Mouse (Mus musculus) myocyte (in vitro differentiated cells): ENCODE data around the gene Psmb3. TPM values are rescaled to one million over a fixed set of nuclear protein-coding genes. Genes with fewer than 3 reads are reported as not detected.
"Not testable (repeated sequence)": the region's sequence is repeated elsewhere in the genome, so short reads cannot be mapped to it uniquely, and the experiment has no call there.

ENCODE experiments used
- H3K27me3 ChIP-seq: one replicate; pipeline ENCODE4 v1.6.1; 2011; ENCODE audit not compliant: control insufficient read depth, insufficient read depth, insufficient read length
- H3K36me3 ChIP-seq: one replicate; pipeline ENCODE4 v1.6.1; 2011; ENCODE audit not compliant: control insufficient read depth, insufficient read depth
- H3K4me2 ChIP-seq: one replicate; pipeline ENCODE4 v1.6.1; 2011; ENCODE audit warnings: low read depth, control low read depth
- H3K4me3 ChIP-seq: one replicate; pipeline ENCODE4 v1.5.1; 2011; ENCODE audit warnings: mild to moderate bottlenecking, control low read depth, moderate library complexity
- H3K79me2 ChIP-seq: one replicate; pipeline ENCODE4 v1.6.1; 2011; ENCODE audit not compliant: control insufficient read depth, insufficient read depth
- H3ac ChIP-seq: one replicate; pipeline ENCODE4 v1.6.1; 2011; ENCODE audit not compliant: control insufficient read depth, insufficient read length
- CEBPB ChIP-seq: IDR thresholded peaks from 2 replicates; pipeline ENCODE4 v1.6.1; 2011; ENCODE audit warnings: mild to moderate bottlenecking, moderate library complexity; ENCODE audit not compliant: poor library complexity, insufficient read depth, severe bottlenecking
- E2F4 ChIP-seq: IDR thresholded peaks from one replicate; pipeline ENCODE4 v1.6.1; 2011; ENCODE audit warnings: mild to moderate bottlenecking, control low read depth, moderate library complexity; ENCODE audit not compliant: insufficient read depth
- MAX ChIP-seq: IDR thresholded peaks from one replicate; pipeline ENCODE4 v1.6.1; 2011; ENCODE audit warnings: low read depth, mild to moderate bottlenecking, control low read depth
- MYOD1 ChIP-seq, 3 experiments: IDR thresholded peaks; one replicate each; pipeline ENCODE4 v1.6.1; 2011; ENCODE audit warnings: control low read depth in 2 of 3, low read depth in 2 of 3, mild to moderate bottlenecking in 2 of 3, moderate library complexity in 1 of 3; ENCODE audit not compliant: insufficient read length in 2 of 3, control insufficient read depth in 1 of 3
- MYOG ChIP-seq, 3 experiments: IDR thresholded peaks; one replicate each; pipeline ENCODE4 v1.6.1; 2011; ENCODE audit warnings: control low read depth in 2 of 3, low read depth in 2 of 3, mild to moderate bottlenecking in 2 of 3; ENCODE audit not compliant: insufficient read length in 2 of 3, control insufficient read depth in 1 of 3, insufficient read depth in 1 of 3
- POLR2A ChIP-seq: IDR thresholded peaks from one replicate; pipeline ENCODE4 v1.6.1; 2011; ENCODE audit warnings: low read depth, mild to moderate bottlenecking, control low read depth, moderate library complexity; ENCODE audit not compliant: insufficient read length
- POLR2AphosphoS2 ChIP-seq: IDR thresholded peaks from one replicate; pipeline ENCODE4 v1.6.1; 2011; ENCODE audit warnings: low read depth, control low read depth; ENCODE audit not compliant: insufficient read length
- REST ChIP-seq: IDR thresholded peaks from one replicate; pipeline ENCODE4 v1.6.1; 2011; ENCODE audit warnings: mild to moderate bottlenecking, control low read depth, moderate library complexity; ENCODE audit not compliant: insufficient read depth, insufficient read length
- SRF ChIP-seq: IDR thresholded peaks from one replicate; pipeline ENCODE4 v1.6.1; 2011; ENCODE audit warnings: low read depth; ENCODE audit not compliant: control insufficient read depth, insufficient read length
- TCF12 ChIP-seq: IDR thresholded peaks from one replicate; pipeline ENCODE4 v1.6.1; 2011; ENCODE audit warnings: mild to moderate bottlenecking, control low read depth; ENCODE audit not compliant: poor library complexity, insufficient read depth, severe bottlenecking
- TCF3 ChIP-seq: IDR thresholded peaks from one replicate; pipeline ENCODE4 v1.6.1; 2011; ENCODE audit warnings: low read depth, control low read depth; ENCODE audit not compliant: insufficient read length
- USF1 ChIP-seq: IDR thresholded peaks from one replicate; pipeline ENCODE4 v1.6.1; 2011; ENCODE audit warnings: low read depth, mild to moderate bottlenecking, control low read depth, moderate library complexity
- polyA plus RNA-seq: library from polyadenylated mRNA; unstranded; fragments of >200 nt; fragmentation: generic; extraction: Trizol; gene quantifications from one replicate; pipeline ENCODE4 v1.2.1, GENCODE M21; 2012; ENCODE audit warnings: missing spikeins

The Psmb3 gene
- polyA plus RNA-seq, 1 experiment = 694 TPM

DNA sequence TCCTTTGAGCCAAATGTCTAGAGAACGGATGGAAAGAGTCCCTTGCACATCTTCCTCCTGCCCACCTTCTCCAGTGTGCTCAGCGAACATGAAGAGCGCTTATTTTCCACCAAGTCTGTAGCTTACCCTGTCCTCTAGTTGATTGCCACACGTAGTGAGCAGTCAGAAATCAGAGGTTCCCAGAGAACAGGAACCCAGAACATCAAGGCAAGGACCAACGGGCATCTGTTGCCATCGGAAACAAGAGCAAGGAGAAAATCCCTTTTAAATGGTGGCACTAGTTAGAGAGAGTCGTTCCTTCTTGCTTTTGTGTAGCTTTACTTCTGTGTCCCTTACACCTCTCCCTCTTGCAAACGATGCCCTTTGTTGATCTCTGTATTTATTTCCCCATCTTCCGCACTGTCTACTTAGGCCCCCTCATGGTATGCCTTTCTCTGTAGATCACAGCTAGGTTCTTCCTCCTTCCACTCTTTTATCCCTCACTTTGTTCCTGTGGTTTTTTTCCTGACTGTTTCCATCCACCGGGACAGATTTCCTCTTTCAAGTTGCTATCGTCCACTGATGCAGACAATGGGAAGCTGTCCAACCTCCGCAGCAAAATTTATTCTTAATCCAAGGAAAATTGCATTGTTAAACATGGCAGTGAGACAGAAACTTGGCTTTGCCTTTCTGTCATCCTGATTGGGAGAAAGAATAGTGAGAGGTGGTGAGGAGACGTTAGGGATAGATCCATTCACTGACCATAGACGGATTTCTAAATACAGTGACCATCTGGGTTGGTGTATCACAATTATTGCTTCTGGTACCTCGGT is 1.4 kb upstream of the Psmb3 start:
- Histone ChIP-seq H3ac (peak overlapping the region; percentile 36), H3K79me2 (peaks cover 49% of the 10 kb centered on the region), H3K36me3 (no peaks in the 10 kb centered on the region), H3K4me3 (peak overlapping the region; percentile 89), H3K27me3 (no peaks in the 10 kb centered on the region), H3K4me2 (peak overlapping the region; percentile 92)
- TF ChIP-seq MYOG (IDR thresholded peaks at IDR 0.05; ENCODE audit: control insufficient read depth in 1 of 3, insufficient read depth in 1 of 3, insufficient read length in 2 of 3, low read depth in 2 of 3) (no peak), MAX (no peak), REST (no peak), CEBPB (no peak), USF1 (no peak), SRF (no peak)

GRCm38 (mm10) chr11:97702393-97702745 is 830 bp upstream of the Psmb3 start:
- no peaks in the 10 kb centered on the region for H3K36me3 ChIP-seq
- peak overlapping the region; percentile 36 for H3ac ChIP-seq
- H3K27me3 ChIP-seq = no peaks in the 10 kb centered on the region
- TF ChIP-seq CEBPB (peak; percentile 94), MYOG (IDR thresholded peaks at IDR 0.05; ENCODE audit: control insufficient read depth in 1 of 3, insufficient read depth in 1 of 3, insufficient read length in 2 of 3, low read depth in 2 of 3) (no peak), POLR2A (peak; percentile 38), MYOD1 (IDR thresholded peaks at IDR 0.05; ENCODE audit: control insufficient read depth in 1 of 3, insufficient read length in 2 of 3, low read depth in 2 of 3) (peak in 1 of 3 experiments; percentile 20), E2F4 (no peak), TCF3 (no peak), USF1 (no peak)
- peak overlapping the region; percentile 85 for H3K4me3 ChIP-seq
- peak overlapping the region; percentile 92 for H3K4me2 ChIP-seq
- peaks cover 44% of the 10 kb centered on the region for H3K79me2 ChIP-seq

- H3K27me3 ChIP-seq, H3ac ChIP-seq, H3K4me3 ChIP-seq, H3K4me2 ChIP-seq, H3K79me2 ChIP-seq: not testable (repeated sequence)
- peaks cover 19% of the 10 kb centered on the region for H3K36me3 ChIP-seq
Observed at GRCm38 (mm10) chr11:97710067-97710466, 6.9 kb downstream of the Psmb3 start.

DNA sequence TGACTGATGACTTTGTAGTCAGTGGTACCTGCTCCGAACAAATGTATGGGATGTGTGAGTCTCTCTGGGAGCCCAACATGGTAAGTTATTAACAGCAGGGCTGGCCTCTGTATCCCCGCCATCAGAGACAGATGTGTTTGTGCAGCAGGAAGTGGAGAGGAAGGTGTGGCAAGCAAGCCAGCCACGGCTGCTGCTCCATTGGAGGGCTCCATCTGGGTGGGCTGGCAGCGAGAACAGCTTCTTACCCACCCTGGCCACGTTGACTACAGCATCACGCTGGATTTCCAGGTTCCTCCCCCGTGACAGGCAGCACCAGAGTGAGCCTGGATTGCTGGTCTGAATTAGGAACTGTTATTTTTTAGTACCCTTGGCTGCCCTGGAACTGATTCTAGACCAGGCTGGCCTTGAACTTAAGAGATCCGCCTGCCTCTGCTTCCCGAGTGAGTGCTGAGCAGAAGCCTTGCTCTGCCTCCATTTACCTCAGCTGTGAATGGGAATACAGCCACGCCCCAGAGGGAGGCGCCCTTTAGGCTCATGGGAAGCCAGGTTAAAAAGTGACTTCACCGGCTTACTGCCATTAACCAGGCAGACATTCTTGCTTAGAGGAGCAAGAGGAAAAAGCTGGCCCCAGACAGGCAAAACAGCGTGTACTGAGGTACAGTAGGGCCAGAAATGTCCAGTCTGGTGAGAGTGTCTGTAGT is 8.2 kb downstream of the Psmb3 start:
- Histone ChIP-seq H3K27me3 (no peaks in the 10 kb centered on the region), H3K4me2 (no peak overlapping the region), H3K79me2 (no peaks in the 10 kb centered on the region), H3ac (no peak overlapping the region), H3K36me3 (peaks cover 19% of the 10 kb centered on the region), H3K4me3 (no peak overlapping the region)
- TF ChIP-seq REST = no peak
- TF ChIP-seq POLR2AphosphoS2 = peak; percentile 9

- Histone ChIP-seq H3K27me3 (no peaks in the 10 kb centered on the region), H3K79me2 (no peaks in the 10 kb centered on the region), H3K4me2 (no peak overlapping the region), H3K4me3 (no peak overlapping the region), H3K36me3 (peaks cover 20% of the 10 kb centered on the region), H3ac (no peak overlapping the region)
- TF ChIP-seq MYOG (IDR thresholded peaks at IDR 0.05; ENCODE audit: control insufficient read depth in 1 of 3, insufficient read depth in 1 of 3, insufficient read length in 2 of 3, low read depth in 2 of 3) (no peak), E2F4 (no peak), POLR2AphosphoS2 (no peak), USF1 (no peak), TCF3 (no peak), SRF (no peak), MAX (no peak), REST (no peak), POLR2A (no peak), MYOD1 (IDR thresholded peaks at IDR 0.05; ENCODE audit: control insufficient read depth in 1 of 3, insufficient read length in 2 of 3, low read depth in 2 of 3) (no peak), CEBPB (no peak), TCF12 (no peak)
Observed at GRCm38 (mm10) chr11:97712286-97712685, 9.1 kb downstream of the Psmb3 start.
